Mouse (Mus musculus): ENCODE results near the gene Ntf5. TPM values are rescaled to one million over a fixed set of nuclear protein-coding genes. Genes with fewer than 3 reads are reported as not detected.

The Ntf5 gene
- polyA plus RNA-seq, 1 experiment from 2014 or later, result 1.6 TPM

DNA sequence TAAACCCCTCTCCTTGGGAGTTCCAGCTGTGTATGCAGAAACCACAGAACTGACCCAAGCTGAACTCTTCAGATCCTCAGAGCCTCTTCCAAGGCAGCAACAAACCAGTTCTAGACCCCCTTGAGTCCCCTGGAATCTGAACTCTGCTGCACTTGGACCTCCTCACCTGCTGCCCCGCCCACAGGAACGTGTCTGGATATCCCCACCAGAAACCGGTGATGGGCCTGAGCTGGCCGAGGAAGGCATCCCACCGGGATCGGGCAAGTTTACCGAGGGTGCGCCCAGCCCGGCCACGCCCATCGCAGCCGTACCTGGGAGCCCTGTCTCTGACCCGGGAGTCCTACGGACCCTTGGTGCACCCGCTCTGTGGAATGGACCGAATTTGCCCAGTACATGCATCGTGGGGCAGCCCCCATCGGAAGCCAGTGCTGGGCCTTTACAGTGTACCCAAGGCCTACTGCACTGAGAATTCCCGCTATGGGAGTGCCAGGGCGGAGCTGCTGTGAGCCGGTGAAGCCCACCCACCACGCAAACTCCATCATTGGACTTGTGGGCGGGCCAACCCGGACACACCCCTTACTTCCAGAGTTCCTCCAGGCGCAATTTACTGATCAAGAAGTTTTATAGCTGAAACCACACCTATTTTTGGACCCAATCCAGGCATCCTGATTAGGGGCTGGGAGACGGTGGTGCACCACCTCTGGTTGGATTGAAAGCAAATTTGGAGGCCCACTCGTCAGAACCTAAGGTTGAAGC is 6.5 kb downstream of the Ntf5 start:
- Histone ChIP-seq H3K9ac (ENCODE audit: low read length) (no peak overlapping the region), H3K27me3 (ENCODE audit: control insufficient read depth, insufficient read depth, low read length) (peaks cover 57% of the 10 kb centered on the region), H3K4me3 (ENCODE audit: low read depth, low read length) (no peak overlapping the region), H3K36me3 (ENCODE audit: control insufficient read depth, insufficient read depth, low read length) (peaks cover 22% of the 10 kb centered on the region), H3K4me2 (ENCODE audit: low read depth) (no peak overlapping the region), H3K27ac (ENCODE audit: low read depth, low read length) (no peak overlapping the region), H3K4me1 (ENCODE audit: control insufficient read depth, insufficient read depth, low read length) (no peaks in the 10 kb centered on the region), H3K9me3 (ENCODE audit: control insufficient read depth, low read length) (no peaks in the 10 kb centered on the region)
- ATAC-seq (ENCODE audit: insufficient read depth, low FRiP score, low TSS enrichment), result no peak
- 10% methylated on average over 27 of the region's 27 CpGs for WGBS
- no peak for DNase-seq (ENCODE audit: low spot score)

DNA sequence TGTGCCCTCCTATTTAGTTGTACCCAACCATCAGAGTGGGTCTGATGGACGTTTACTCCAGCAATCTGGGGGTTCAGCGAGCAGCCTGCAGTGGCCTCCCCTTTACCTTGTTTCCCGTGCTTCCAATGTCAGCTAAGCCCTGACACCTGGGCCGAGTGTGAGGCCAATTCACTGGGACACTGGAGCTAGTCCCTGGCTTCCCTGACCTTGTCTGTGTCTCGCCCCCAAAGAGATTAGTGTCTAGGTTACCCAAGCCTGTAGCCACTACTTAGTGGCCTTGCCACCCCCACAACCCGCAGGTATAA is 7.1 kb downstream of the Ntf5 start, which contains the start of gene Lhb:
Lhb (plus strand) TSS at position 206 of the 305 bp plus-strand sequence.
- Histone ChIP-seq H3K27ac (ENCODE audit: low read depth, low read length) (no peak within 1 kb of the TSS), H3K4me3 (ENCODE audit: low read depth, low read length) (no peak within 1 kb of the TSS), H3K4me2 (ENCODE audit: low read depth) (no peak within 1 kb of the TSS), H3K9ac (ENCODE audit: low read length) (no peak within 1 kb of the TSS), H3K9me3 (ENCODE audit: control insufficient read depth, low read length) (no peaks in the 10 kb centered on the region), H3K27me3 (ENCODE audit: control insufficient read depth, insufficient read depth, low read length) (peaks cover 52% of the 10 kb centered on the region), H3K4me1 (ENCODE audit: control insufficient read depth, insufficient read depth, low read length) (no peaks in the 10 kb centered on the region), H3K36me3 (ENCODE audit: control insufficient read depth, insufficient read depth, low read length) (peaks cover 22% of the 10 kb centered on the region)
- ATAC-seq (ENCODE audit: insufficient read depth, low FRiP score, low TSS enrichment) (no peak), DNase-seq (ENCODE audit: low spot score) (no peak)
- 60% methylated on average over 6 of the region's 6 CpGs for WGBS

DNA sequence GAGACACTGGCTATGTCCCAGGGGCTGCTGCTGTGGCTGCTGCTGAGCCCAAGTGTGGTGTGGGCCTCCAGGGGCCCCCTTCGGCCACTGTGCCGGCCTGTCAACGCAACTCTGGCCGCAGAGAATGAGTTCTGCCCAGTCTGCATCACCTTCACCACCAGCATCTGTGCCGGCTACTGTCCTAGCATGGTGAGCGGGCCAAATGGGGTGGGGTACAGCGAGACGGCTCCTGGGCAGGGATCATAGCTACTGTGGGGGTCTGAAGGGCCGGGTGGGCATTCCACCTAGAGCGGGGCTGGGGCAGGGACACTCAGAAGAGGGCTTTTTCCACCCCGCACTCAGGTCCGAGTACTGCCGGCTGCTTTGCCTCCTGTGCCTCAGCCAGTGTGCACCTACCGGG is 7.7 kb downstream of the Ntf5 start:
- H3K36me3 ChIP-seq (ENCODE audit: control insufficient read depth, insufficient read depth, low read length), result peaks cover 22% of the 10 kb centered on the region
- DNase-seq (ENCODE audit: low spot score), result no peak

DNA sequence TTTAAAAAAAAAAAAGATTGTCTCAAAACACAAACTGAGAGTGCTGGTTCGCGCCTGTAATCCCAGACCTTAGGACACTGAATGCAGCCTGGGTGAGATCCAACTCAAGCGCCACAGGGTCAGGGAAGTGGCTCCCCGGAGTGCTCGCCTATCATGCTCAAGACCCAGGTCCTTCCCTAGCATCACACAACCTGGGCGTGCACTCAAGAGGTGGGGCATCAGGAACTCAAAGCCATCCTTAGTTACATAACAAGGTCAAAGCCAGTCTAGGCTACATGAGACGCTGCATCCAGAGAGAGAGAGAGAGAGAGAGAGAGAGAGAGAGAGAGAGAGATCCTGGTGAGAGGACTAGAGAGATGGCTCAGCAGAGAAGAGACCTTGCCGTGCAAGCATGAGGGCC is 13.1 kb downstream of the Ntf5 start:
- Histone ChIP-seq H3K27ac (ENCODE audit: low read depth, low read length) (no peak overlapping the region), H3K4me1 (ENCODE audit: control insufficient read depth, insufficient read depth, low read length) (no peaks in the 10 kb centered on the region), H3K4me2 (ENCODE audit: low read depth) (no peak overlapping the region), H3K9ac (ENCODE audit: low read length) (no peak overlapping the region), H3K9me3 (ENCODE audit: control insufficient read depth, low read length) (no peaks in the 10 kb centered on the region), H3K27me3 (ENCODE audit: control insufficient read depth, insufficient read depth, low read length) (no peaks in the 10 kb centered on the region), H3K4me3 (ENCODE audit: low read depth, low read length) (no peak overlapping the region), H3K36me3 (ENCODE audit: control insufficient read depth, insufficient read depth, low read length) (peaks cover 31% of the 10 kb centered on the region)
- WGBS, result 91% methylated on average over 8 of the region's 8 CpGs
- DNase-seq (ENCODE audit: low spot score), result no peak
- no peak for ATAC-seq (ENCODE audit: insufficient read depth, low FRiP score, low TSS enrichment)

More for the DNA sequence above, 7.7 kb downstream of the Ntf5 start:
- Histone ChIP-seq H3K27me3 (ENCODE audit: control insufficient read depth, insufficient read depth, low read length) (peaks cover 46% of the 10 kb centered on the region), H3K9ac (ENCODE audit: low read length) (no peak overlapping the region), H3K4me3 (ENCODE audit: low read depth, low read length) (no peak overlapping the region), H3K4me1 (ENCODE audit: control insufficient read depth, insufficient read depth, low read length) (no peaks in the 10 kb centered on the region), H3K9me3 (ENCODE audit: control insufficient read depth, low read length) (no peaks in the 10 kb centered on the region), H3K27ac (ENCODE audit: low read depth, low read length) (no peak overlapping the region), H3K4me2 (ENCODE audit: low read depth) (no peak overlapping the region)
- ATAC-seq (ENCODE audit: insufficient read depth, low FRiP score, low TSS enrichment), result no peak
- 91% methylated on average over 14 of the region's 14 CpGs for WGBS

DNA sequence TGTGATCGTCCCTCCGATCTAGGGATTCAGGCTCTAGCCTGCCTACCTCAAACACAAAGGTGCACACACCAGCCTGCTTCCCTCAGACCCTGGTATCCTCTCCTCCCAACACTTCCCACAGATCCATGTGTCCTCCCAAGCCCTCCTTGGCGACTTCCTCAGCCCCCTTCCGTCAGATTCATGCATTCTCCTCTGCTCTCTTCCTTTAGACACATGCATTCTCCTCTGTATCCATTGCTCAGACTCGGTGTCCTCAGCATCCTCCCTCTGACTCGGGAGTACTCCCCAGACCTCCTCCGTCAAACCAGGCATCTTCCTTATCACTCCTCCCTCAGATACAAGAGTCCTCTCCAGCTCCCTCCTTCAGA is 20.3 kb downstream of the Ntf5 start:
- under 1% methylated on average over 7 of the region's 7 CpGs for WGBS
- DNase-seq (ENCODE audit: low spot score) (no peak), ATAC-seq (ENCODE audit: insufficient read depth, low FRiP score, low TSS enrichment) (peak; percentile 24; the same call in 1 of the 2 replicates)
- H3K9me3 ChIP-seq (ENCODE audit: control insufficient read depth, low read length), result no peaks in the 10 kb centered on the region
- H3K4me3 ChIP-seq (ENCODE audit: low read depth, low read length), result peak overlapping the region; percentile 75
- H3K36me3 ChIP-seq (ENCODE audit: control insufficient read depth, insufficient read depth, low read length), result peaks cover 10% of the 10 kb centered on the region
- no peaks in the 10 kb centered on the region for H3K27me3 ChIP-seq (ENCODE audit: control insufficient read depth, insufficient read depth, low read length)
- no peak overlapping the region for H3K27ac ChIP-seq (ENCODE audit: low read depth, low read length)
- H3K4me1 ChIP-seq (ENCODE audit: control insufficient read depth, insufficient read depth, low read length), result peaks cover 18% of the 10 kb centered on the region; the same call in 1 of the 2 replicates
- H3K4me2 ChIP-seq (ENCODE audit: low read depth), result peak overlapping the region; percentile 92
- H3K9ac ChIP-seq (ENCODE audit: low read length), result peak overlapping the region; percentile 68

DNA sequence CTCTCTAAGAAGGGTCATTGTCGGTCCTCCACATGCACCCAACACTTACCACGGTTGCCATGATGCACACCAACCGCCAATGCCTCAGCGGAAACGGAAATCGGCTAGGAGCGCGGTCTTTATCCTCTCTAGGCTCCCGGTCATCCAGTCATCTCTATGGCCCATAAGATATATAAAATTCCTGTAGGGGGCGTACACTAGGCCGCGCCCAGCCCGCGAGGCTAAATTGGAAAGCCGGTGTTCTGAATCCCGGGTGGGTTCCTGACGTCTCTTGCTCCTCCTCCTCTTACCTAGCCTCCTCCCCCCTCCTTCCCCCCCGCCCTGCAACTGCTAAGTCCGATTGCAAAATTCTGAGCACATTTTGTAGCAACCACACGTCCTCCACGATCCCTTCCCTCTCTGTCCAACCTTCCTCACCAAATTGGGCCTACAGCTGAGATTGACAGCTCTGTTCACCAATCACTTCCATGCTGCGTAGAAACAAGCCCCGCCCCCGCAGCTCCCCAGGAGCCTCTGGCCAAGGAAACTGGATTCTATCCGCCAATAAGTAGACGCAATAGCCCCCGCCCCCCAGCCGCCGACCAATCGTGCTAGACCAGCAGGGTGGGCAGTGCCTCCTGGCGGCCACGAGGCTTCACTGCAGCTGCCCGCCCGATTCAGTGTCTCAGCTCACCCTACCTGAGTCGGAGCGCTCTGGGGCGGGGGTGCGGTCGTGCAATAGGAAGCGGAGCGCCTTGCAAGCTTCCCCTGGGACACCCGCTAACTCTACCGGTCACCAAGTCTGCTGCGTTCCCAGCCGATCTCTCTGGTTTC is 20.9 kb downstream of the Ntf5 start, which contains the start of gene Gys1:
Gys1 (plus strand) TSS at position 642 of the 813 bp plus-strand sequence.
- ATAC-seq (ENCODE audit: insufficient read depth, low FRiP score, low TSS enrichment) (peak; percentile 94), DNase-seq (ENCODE audit: low spot score) (peak; percentile 100)
- H3K4me1 ChIP-seq (ENCODE audit: control insufficient read depth, insufficient read depth, low read length), result peaks cover 18% of the 10 kb centered on the region; the same call in 1 of the 2 replicates
- H3K4me2 ChIP-seq (ENCODE audit: low read depth), result peak within 1 kb of the TSS; percentile 92
- H3K4me3 ChIP-seq (ENCODE audit: low read depth, low read length), result peak within 1 kb of the TSS; percentile 75
- H3K9me3 ChIP-seq (ENCODE audit: control insufficient read depth, low read length), result no peaks in the 10 kb centered on the region
- WGBS, result under 1% methylated on average over 45 of the region's 45 CpGs
- peak within 1 kb of the TSS; percentile 79 for H3K27ac ChIP-seq (ENCODE audit: low read depth, low read length)
- H3K27me3 ChIP-seq (ENCODE audit: control insufficient read depth, insufficient read depth, low read length), result no peaks in the 10 kb centered on the region
- H3K9ac ChIP-seq (ENCODE audit: low read length), result peak within 1 kb of the TSS; percentile 75
- H3K36me3 ChIP-seq (ENCODE audit: control insufficient read depth, insufficient read depth, low read length), result peaks cover 10% of the 10 kb centered on the region

DNA sequence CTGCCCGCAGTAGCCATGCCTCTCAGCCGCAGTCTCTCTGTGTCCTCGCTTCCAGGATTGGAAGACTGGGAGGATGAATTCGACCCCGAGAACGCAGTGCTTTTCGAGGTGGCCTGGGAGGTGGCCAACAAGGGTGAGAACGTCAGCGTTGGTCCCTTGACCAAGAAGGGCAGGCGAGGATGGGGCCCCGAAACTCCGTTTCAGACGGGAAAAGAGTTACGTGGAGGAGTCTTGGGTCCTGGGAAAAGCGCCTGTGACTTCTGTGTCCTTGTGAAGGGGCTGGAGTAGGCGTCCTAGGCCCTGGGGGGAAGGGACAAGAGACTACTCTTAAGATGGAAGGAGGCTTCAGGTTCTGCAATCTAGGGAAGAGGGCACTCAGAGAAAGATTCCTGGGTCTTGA is 21.5 kb downstream of the Ntf5 start:
- Histone ChIP-seq H3K27ac (ENCODE audit: low read depth, low read length) (peak overlapping the region; percentile 35; the same call in 1 of the 2 replicates), H3K4me3 (ENCODE audit: low read depth, low read length) (peak overlapping the region; percentile 75), H3K4me2 (ENCODE audit: low read depth) (peak overlapping the region; percentile 92), H3K9me3 (ENCODE audit: control insufficient read depth, low read length) (no peaks in the 10 kb centered on the region), H3K9ac (ENCODE audit: low read length) (peak overlapping the region; percentile 75), H3K27me3 (ENCODE audit: control insufficient read depth, insufficient read depth, low read length) (no peaks in the 10 kb centered on the region), H3K36me3 (ENCODE audit: control insufficient read depth, insufficient read depth, low read length) (peaks cover 6% of the 10 kb centered on the region), H3K4me1 (ENCODE audit: control insufficient read depth, insufficient read depth, low read length) (peaks cover 18% of the 10 kb centered on the region; the same call in 1 of the 2 replicates)
- no peak for DNase-seq (ENCODE audit: low spot score)
- WGBS, result 6% methylated on average over 16 of the region's 16 CpGs
- no peak; the same call in none of the 2 replicates for ATAC-seq (ENCODE audit: insufficient read depth, low FRiP score, low TSS enrichment)

DNA sequence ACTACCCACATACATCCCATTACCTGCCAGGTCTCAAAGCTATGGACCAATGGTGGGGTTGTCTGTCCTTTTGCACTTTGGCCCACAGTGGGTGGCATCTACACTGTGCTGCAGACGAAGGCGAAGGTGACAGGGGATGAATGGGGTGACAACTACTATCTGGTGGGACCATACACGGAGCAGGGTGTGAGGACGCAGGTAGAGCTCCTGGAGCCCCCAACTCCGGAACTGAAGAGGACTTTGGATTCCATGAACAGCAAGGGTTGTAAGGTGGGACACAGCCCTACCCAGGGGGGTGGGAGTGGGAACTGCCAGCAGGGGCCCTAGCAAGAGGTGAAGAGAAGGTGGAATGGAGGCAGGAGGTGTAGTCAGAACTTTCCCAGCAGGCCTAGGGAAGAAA is 22.9 kb downstream of the Ntf5 start:
- WGBS, result 96% methylated on average over 5 of the region's 5 CpGs
- no peaks in the 10 kb centered on the region for H3K27me3 ChIP-seq (ENCODE audit: control insufficient read depth, insufficient read depth, low read length)
- H3K9me3 ChIP-seq (ENCODE audit: control insufficient read depth, low read length), result no peaks in the 10 kb centered on the region
- DNase-seq (ENCODE audit: low spot score) (no peak), ATAC-seq (ENCODE audit: insufficient read depth, low FRiP score, low TSS enrichment) (no peak)
- H3K9ac ChIP-seq (ENCODE audit: low read length), result no peak overlapping the region
- H3K36me3 ChIP-seq (ENCODE audit: control insufficient read depth, insufficient read depth, low read length), result peaks cover under 1% of the 10 kb centered on the region; the same call in 1 of the 2 replicates
- peaks cover 18% of the 10 kb centered on the region; the same call in 1 of the 2 replicates for H3K4me1 ChIP-seq (ENCODE audit: control insufficient read depth, insufficient read depth, low read length)
- no peak overlapping the region for H3K27ac ChIP-seq (ENCODE audit: low read depth, low read length)
- H3K4me3 ChIP-seq (ENCODE audit: low read depth, low read length), result no peak overlapping the region
- no peak overlapping the region for H3K4me2 ChIP-seq (ENCODE audit: low read depth)
